Mouse (Mus musculus) inflammation-experienced regulatory T-cells (primary cell): ENCODE data around the gene Elk4. TPM values are rescaled to one million over a fixed set of nuclear protein-coding genes. Genes with fewer than 3 reads are reported as not detected.

Source experiments
- polyA plus RNA-seq, 2 experiments: library from polyadenylated mRNA; unstranded; fragments of 100-300 nt; shearing (Covaris generic); gene quantifications; one replicate each; pipeline ENCODE4 v1.2.1; 2017

Gene Elk4
- 10 to 100 TPM; 80.6 to 88.2 TPM for polyA plus RNA-seq

DNA sequence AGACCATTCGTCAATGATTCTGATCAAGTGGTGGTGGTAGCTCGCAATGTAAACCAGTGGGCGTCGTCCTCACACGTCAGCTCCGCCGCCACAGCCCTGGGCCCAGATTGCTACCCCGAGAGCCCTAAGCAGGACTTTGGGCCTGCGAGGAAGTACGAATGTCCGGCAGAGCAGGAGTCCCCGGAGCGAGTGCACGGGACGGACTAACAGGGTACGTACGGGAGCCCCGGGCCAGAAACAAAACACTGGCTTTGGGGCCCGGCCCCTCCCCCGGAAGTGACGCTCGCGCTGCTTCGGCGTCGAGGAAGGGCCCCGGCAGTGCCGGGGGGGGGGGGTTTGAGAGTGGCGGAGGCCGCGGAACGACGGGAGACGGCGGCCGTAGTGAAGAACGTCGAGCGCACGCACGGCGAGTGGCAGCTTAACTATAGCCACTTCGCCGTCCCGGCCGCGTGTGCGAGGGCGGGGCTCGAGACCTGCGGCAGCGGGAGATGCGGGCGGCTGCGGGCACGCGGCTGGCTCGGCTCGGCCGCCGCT is at the start of gene Elk4:
Gene Elk4 (plus strand): TSS at position 326 of the 534 bp plus-strand sequence.

DNA sequence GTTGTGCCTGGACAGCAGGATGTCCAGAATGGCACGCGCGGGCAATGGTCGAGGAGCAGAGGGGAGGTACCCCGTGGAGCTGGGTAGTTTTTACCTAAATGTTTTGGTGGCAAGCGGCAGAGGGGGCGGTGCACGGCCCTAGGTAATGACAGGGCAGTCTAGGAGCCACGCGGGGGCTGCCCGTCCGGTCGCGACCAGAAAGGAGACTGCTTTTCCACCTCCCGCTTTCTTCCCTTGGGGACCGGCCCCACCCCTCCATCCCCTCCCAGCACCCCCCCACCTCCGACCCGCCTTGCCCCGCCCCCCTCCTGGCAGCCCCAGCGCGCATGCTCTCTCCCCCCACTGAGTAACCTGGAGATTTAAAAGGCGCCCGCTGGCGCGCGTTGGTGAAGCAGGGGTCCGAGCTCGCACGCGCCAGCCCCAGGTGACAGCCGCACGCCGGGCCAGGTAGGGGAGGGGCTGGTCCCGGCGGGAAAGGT is 44.8 kb upstream of the Elk4 start, which contains the start of gene Slc45a3:
Gene Slc45a3 (plus strand): TSS at position 362 of the 479 bp plus-strand sequence.

DNA sequence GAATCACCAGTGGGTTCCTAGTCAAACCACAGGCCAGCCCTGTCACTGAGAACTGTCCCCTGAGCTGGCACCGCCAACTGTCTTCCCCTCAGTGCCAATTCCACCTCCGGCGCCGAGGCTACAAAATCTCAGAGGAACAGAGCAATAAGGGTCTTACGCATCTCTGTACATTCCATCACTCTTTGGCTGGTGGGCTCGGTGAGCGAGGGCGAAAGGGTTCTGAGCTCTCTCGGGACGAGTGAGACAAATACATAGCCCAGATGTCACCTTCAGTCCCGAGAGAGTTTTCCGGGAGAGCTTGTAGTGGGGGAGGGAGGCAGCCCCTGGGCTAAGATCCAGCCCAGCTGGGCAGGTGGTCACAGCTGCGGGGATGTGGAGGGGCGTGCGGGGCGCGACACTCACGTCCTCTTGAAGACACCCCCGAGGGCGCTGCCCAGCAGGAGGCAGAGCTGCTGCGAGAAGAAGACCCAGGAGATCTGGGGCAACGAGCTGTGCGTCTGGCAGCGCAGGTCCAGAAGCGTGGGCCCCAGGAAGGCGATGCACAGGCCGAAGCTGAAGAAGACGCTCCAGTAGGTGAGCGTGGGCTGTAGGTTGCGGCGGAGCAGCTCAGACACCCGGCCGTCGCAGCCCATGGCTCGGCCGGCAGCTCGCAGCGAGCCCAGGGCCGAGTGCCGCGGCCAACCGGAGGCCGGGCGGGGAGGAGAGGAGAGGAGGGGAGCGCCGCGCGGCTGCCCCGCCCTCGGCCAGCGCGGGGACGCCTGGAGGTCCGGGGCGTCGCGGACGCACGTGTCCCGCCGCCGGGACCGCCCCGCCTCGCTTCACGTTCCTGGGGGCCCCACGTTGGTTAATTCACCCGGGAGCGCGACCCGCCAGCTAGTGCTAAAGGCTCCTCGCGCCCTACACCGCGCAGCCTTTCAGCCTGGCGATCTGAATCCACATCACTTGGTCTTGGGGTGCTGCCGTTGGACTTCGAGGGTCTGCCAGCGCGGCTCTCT is 60.2 kb downstream of the Elk4 start, which contains the start of gene Mfsd4a:
Gene Mfsd4a (minus strand): TSS at position 802 of the 995 bp plus-strand sequence.

Other genes starting within 250 kb of the Elk4 start
- under 1 TPM; 0.23 to 0.65 TPM for gene Pm20d1, start 210.2 kb upstream of the Elk4 start, polyA plus RNA-seq
- 10 to 100 TPM; 31.1 to 50.0 TPM for gene Slc41a1, start 180.1 kb upstream of the Elk4 start, polyA plus RNA-seq
- gene Rab29, start 140.4 kb upstream of the Elk4 start, polyA plus RNA-seq = 10 to 100 TPM; 29.1 to 36.2 TPM
- gene Nucks1, start 97.1 kb upstream of the Elk4 start, polyA plus RNA-seq = 10 to 100 TPM; 45.6 to 54.2 TPM
- gene Slc45a3, start 44.6 kb upstream of the Elk4 start, polyA plus RNA-seq = 1 to 10 TPM in 1 of 2 experiments, under 1 TPM in 1; 0.12 to 1.4 TPM
- 10 to 100 TPM; 58.3 to 60.8 TPM for gene Mfsd4a, start 60.5 kb downstream of the Elk4 start, polyA plus RNA-seq
- under 1 TPM in 1 of 2 experiments, not detected in 1; 0.88 TPM for gene Cdk18, start 132.1 kb downstream of the Elk4 start, polyA plus RNA-seq
- under 1 TPM in 1 of 2 experiments, not detected in 1; 0.44 TPM for gene Lemd1, start 183.8 kb downstream of the Elk4 start, polyA plus RNA-seq
- under 1 TPM in 1 of 2 experiments, not detected in 1; 0.02 TPM for gene AC124108.1, start 183.8 kb downstream of the Elk4 start, polyA plus RNA-seq
- not detected for gene Gm10188, start 222.2 kb downstream of the Elk4 start, polyA plus RNA-seq